Mouse (Mus musculus) CD8-positive naive resting alpha-beta T cell, adult 57 days (primary cell): ENCODE measurements around the gene Sfxn3. TPM values are rescaled to one million over a fixed set of nuclear protein-coding genes. Genes with fewer than 3 reads are reported as not detected.

Source experiments
- total RNA-seq: library from RNA; stranded (reverse); gene quantifications from one replicate; pipeline ENCODE4 v1.2.4, GENCODE M21; 2023

Gene Sfxn3
- 67.0 TPM for total RNA-seq

GRCm38 (mm10) chr19:45047417-45047934 lies at the start of gene Sfxn3:
TSS of gene Sfxn3 (plus strand) at chr19:45047503.

GRCm38 (mm10) chr19:45005444-45005843 lies 41.9 kb upstream of the Sfxn3 start, which contains the start of gene Twnk:
TSS of gene Twnk (plus strand) at chr19:45005663.

GRCm38 (mm10) chr19:45005957-45006712 lies 41.2 kb upstream of the Sfxn3 start, which contains the start of gene Mrpl43:
TSS of gene Mrpl43 (minus strand) at chr19:45006442.

GRCm38 (mm10) chr19:45014335-45014971 lies 32.9 kb upstream of the Sfxn3 start, which contains the start of gene Lzts2:
TSS of gene Lzts2 (plus strand) at chr19:45014414.

GRCm38 (mm10) chr19:45045651-45046050 lies 1.7 kb upstream of the Sfxn3 start, which contains the start of gene Pdzd7:
TSS of gene Pdzd7 (minus strand) at chr19:45045717.

GRCm38 (mm10) chr19:45074580-45075322 lies 27.4 kb downstream of the Sfxn3 start, which contains the start of gene Kazald1:
TSS of gene Kazald1 (plus strand) at chr19:45075241.

Other genes starting within 250 kb of the Sfxn3 start
- gene Slf2, start 116.4 kb upstream of the Sfxn3 start, total RNA-seq, result 39.5 TPM
- gene Sema4g, start 58.4 kb upstream of the Sfxn3 start, total RNA-seq, result 1.5 TPM
- gene Twnk, start 41.8 kb upstream of the Sfxn3 start, total RNA-seq, result 12.6 TPM
- gene Mrpl43, start 41.1 kb upstream of the Sfxn3 start, total RNA-seq, result 25.2 TPM
- 3.2 TPM for gene Lzts2, start 33.1 kb upstream of the Sfxn3 start, total RNA-seq
- gene Pdzd7, start 1.8 kb upstream of the Sfxn3 start, total RNA-seq, result not detected
- gene Kazald1, start 27.7 kb downstream of the Sfxn3 start, total RNA-seq, result not detected
- not detected for gene Tlx1, start 103.2 kb downstream of the Sfxn3 start, total RNA-seq
- not detected for gene Lbx1, start 188.3 kb downstream of the Sfxn3 start, total RNA-seq